Mouse (Mus musculus) testis, postnatal 14 days (tissue): ENCODE measurements at regions not wholly inside any gene's neighbourhood (a gene's known extent, or its start where the extent isn't known, plus 50 kb on each side); places are given as distances from the start of the nearest gene placed in this dataset.
A peak's percentile ranks its signal among the peaks of the same experiment; 100 is the strongest.

Experiments used
- DNase-seq: peaks from one replicate; pipeline ENCODE4 v3.0.0; 2021; ENCODE audit warnings: low spot score

- no peak for DNase-seq
Measured at GRCm38 (mm10) chr3:41472586-41472985, 82.9 kb upstream of the Jade1 start.

- no peak for DNase-seq
Measured at GRCm38 (mm10) chr3:41469106-41469505, 86.4 kb upstream of the Jade1 start.

GRCm38 (mm10) chr3:41467857-41468256, 87.7 kb upstream of the Jade1 start:
- DNase-seq: no peak

GRCm38 (mm10) chr3:41465893-41466292, 89.6 kb upstream of the Jade1 start:
- no peak for DNase-seq

- DNase-seq: no peak
Measured at GRCm38 (mm10) chr3:41462953-41463644, 92.4 kb upstream of the Jade1 start.

- no peak for DNase-seq
Measured at GRCm38 (mm10) chr3:41460131-41460530, 95.4 kb upstream of the Jade1 start.

- DNase-seq: no peak
Measured at GRCm38 (mm10) chr3:41458156-41458555, 97.4 kb upstream of the Jade1 start.

GRCm38 (mm10) chr3:41453525-41453924, 102.0 kb upstream of the Jade1 start:
- DNase-seq: no peak

- DNase-seq: no peak
Measured at GRCm38 (mm10) chr3:41452716-41453090, 102.8 kb upstream of the Jade1 start.

- DNase-seq: no peak
Measured at GRCm38 (mm10) chr3:41452020-41452715, 103.4 kb upstream of the Jade1 start.

GRCm38 (mm10) chr3:41450696-41451095, 104.8 kb upstream of the Jade1 start:
- DNase-seq: no peak

GRCm38 (mm10) chr3:41444243-41444753, 111.2 kb upstream of the Jade1 start:
- DNase-seq: no peak

GRCm38 (mm10) chr3:41436238-41436637, 119.3 kb upstream of the Jade1 start:
- DNase-seq: no peak

- DNase-seq: no peak
Measured at GRCm38 (mm10) chr3:41433106-41433505, 122.4 kb upstream of the Jade1 start.

- DNase-seq: no peak
Measured at GRCm38 (mm10) chr3:41432376-41432775, 123.2 kb upstream of the Jade1 start.

- DNase-seq: peak; percentile 62
Measured at GRCm38 (mm10) chr3:41430191-41430590, 125.3 kb upstream of the Jade1 start.

GRCm38 (mm10) chr3:41426946-41427345, 128.6 kb upstream of the Jade1 start:
- no peak for DNase-seq

GRCm38 (mm10) chr3:41425863-41426262, 129.7 kb upstream of the Jade1 start:
- no peak for DNase-seq

GRCm38 (mm10) chr3:41424142-41424939, 131.2 kb upstream of the Jade1 start:
- DNase-seq: no peak

- DNase-seq: no peak
Measured at GRCm38 (mm10) chr3:41423630-41424029, 131.9 kb upstream of the Jade1 start.

- no peak for DNase-seq
Measured at GRCm38 (mm10) chr3:41422615-41423579, 132.6 kb upstream of the Jade1 start.

GRCm38 (mm10) chr3:41413771-41414170, 141.8 kb upstream of the Jade1 start:
- DNase-seq: no peak
